Mouse (Mus musculus) mesoderm, embryonic 11.5 days (tissue): Measurements from ENCODE around the gene Pdss1.

Experiments used
- DNase-seq: peaks from one replicate; pipeline ENCODE4 v3.0.0-alpha.2; 2012; ENCODE audit warnings: low read depth, low spot score

Pdss1 gene

GRCm38 (mm10) chr2:22957415-22957814, 62.1 kb downstream of the Pdss1 start:
- DNase-seq, result no peak

DNA sequence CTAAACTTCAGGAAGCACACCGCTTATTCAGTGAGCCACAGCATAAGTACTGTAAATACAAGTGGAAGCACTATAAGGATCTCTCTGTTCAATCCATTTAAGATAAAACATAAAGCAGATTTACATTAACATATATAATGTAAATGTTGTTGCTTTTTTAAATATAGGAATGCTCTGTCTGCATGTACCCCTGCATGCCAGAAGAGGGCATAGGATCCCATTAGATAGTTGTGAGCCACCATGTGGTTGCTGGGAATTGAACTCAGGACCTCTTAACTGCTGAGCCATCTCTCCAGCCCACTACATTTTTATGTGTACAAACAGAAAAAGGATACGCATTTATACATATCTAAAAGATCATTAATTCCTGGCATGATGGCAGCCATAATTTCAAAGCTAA, 66.4 kb downstream of the Pdss1 start:
- DNase-seq, result no peak

DNA sequence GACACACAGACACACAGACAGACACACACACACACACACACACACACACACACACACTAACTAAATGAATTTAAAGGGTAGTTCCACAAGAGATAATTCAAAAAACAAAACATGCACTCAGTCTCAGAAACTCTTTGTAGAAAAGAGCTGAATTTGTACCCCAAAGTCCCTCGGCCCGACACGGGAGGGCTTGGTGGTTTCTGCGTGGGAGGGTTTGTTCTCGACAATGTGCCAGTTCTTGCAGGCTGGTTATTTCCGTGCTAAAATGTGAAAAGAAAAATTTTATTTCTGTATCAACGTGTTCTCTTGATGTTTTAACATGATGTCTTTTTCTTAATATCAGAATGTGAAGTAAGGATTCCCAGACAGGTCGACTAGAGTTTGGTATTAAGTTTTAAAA, 66.9 kb downstream of the Pdss1 start:
- DNase-seq, result no peak

GRCm38 (mm10) chr2:22962970-22963369, 67.6 kb downstream of the Pdss1 start:
- DNase-seq, result no peak

DNA sequence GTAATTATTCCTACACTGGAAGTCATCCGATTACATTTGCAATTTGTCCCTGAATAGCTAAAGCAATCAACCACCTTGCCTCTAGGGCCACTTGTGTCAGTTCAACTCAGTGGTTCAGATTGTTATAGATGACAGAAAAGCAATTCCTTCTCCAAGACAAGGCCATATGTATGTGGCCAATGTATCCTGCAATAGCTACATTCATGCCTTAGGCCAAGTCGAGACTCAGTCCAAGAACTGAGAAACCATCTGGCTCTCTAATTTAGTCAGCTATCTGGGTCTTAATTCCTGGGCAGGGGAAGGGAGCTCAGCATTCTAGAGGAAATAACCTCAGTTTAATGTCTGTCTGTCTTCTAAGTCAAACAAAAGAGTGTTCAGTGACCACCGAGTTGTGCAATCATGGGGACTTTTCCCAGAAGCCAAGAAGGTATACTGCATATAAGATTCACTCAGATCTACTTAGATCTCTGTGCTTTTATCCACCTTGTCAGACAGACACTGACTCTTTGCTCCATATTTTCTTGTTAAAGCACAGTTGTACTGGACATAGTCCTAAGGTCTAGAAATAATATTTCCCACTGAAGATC, 82.2 kb downstream of the Pdss1 start:
- no peak for DNase-seq

GRCm38 (mm10) chr2:22985973-22986657, 90.8 kb downstream of the Pdss1 start:
- DNase-seq, result no peak
